In the genomic region with DNA sequence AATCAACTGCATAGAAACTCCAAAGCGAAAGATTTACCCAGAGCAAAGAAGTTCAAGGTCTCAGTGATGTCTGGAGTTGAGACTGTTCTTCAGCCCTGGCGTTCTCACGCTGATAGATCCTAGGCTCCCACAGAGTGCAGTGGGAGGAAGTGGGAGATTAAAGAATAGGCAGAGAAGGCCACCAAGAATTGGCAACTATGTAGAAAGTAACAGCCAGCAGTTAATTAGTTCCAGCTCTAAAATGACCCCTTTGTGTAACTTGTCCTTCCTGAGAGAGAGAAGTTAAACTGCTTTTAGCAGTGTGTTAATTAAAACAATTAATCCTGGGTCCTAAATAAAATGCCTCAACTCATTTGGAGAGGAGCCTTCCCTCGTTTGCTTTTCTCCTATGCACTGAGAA, we compare ENCODE assay signal across 14 mouse cellular contexts.
"Had no signal": no experiment of that assay in that cellular context is flagged by ENCODE, and none has a peak within 500 bp of the region (broad histone marks: within the 10 kb centered on the region; RNA-seq: fewer than 3 reads in every experiment).

No protein-coding gene starts in this region.

- H3K9me3 ChIP-seq: limb, embryonic 15.5 days; liver, embryonic 12.5 days; midbrain, embryonic 10.5 days had no signal

- H3K9ac ChIP-seq: limb, embryonic 15.5 days; liver, embryonic 12.5 days; lung, embryonic 14.5 days had no signal

- H3K27ac ChIP-seq: left cerebral cortex, adult 2 months; limb, embryonic 15.5 days; liver, embryonic 12.5 days; midbrain, embryonic 10.5 days; stomach, postnatal 0 days had no signal

- H3K27me3 ChIP-seq: limb, embryonic 15.5 days; liver, embryonic 12.5 days had no signal

- H3K4me1 ChIP-seq: limb, embryonic 15.5 days; liver, embryonic 12.5 days; midbrain, embryonic 10.5 days had no signal

- H3K4me2 ChIP-seq: limb, embryonic 15.5 days; liver, embryonic 12.5 days; lung, embryonic 14.5 days had no signal

- H3K36me3 ChIP-seq: limb, embryonic 15.5 days; liver, embryonic 12.5 days; midbrain, embryonic 10.5 days had no signal

- DNase-seq: kidney, adult 8-10 months; kidney, postnatal 25 days; lung, embryonic 14.5 days; lung, postnatal 10 days; lung, postnatal 4 days; midbrain, embryonic 14.5 days; thymus, adult 2 months; thymus, postnatal 25 days had no signal

- ATAC-seq: intestine, postnatal 0 days; liver, embryonic 12.5 days had no signal

- H3K4me3 ChIP-seq: left cerebral cortex, adult 2 months; limb, embryonic 15.5 days; liver, embryonic 12.5 days; midbrain, embryonic 10.5 days had no signal
